Mouse (Mus musculus): ENCODE measurements around the gene Trpv3. TPM values are rescaled to one million over a fixed set of nuclear protein-coding genes. Genes with fewer than 3 reads are reported as not detected.
"Not testable (repeated sequence)": the region's sequence is repeated elsewhere in the genome, so short reads cannot be mapped to it uniquely, and the experiment has no call there.

The Trpv3 gene
- total RNA-seq, 1 experiment: 0.54 TPM

GRCm38 (mm10) chr11:73284351-73284750 is 17.2 kb downstream of the Trpv3 start:
- Histone ChIP-seq H3K27ac (ENCODE audit: insufficient read depth, low read depth, low read length, poor library complexity, severe bottlenecking) (no peak overlapping the region), H3K4me3 (ENCODE audit: insufficient read depth in 1 of 2, low read depth in 1 of 2, low read length in 2 of 2, poor library complexity in 1 of 2, severe bottlenecking in 1 of 2) (no peak overlapping the region), H3K9me3 (ENCODE audit: control insufficient read depth, insufficient read depth, low read depth, low read length) (no peaks in the 10 kb centered on the region), H3K4me1 (ENCODE audit: control insufficient read depth in 2 of 2, insufficient read depth in 2 of 2, low read length in 2 of 2, poor library complexity in 1 of 2) (no peaks in the 10 kb centered on the region), H3K9ac (ENCODE audit: insufficient read depth, low read depth, low read length, poor library complexity, severe bottlenecking) (no peak overlapping the region), H3K36me3 (ENCODE audit: control insufficient read depth, insufficient read depth, low read length, poor library complexity, severe bottlenecking) (no peaks in the 10 kb centered on the region)
- no peak for TF ChIP-seq ZNF384 (IDR thresholded peaks at IDR 0.05; ENCODE audit: low read depth, low read length)
- no peak for TF ChIP-seq ZC3H11A (IDR thresholded peaks at IDR 0.05; ENCODE audit: borderline replicate concordance, low read depth, low read length)
- TF ChIP-seq CHD2 (IDR thresholded peaks at IDR 0.05; ENCODE audit: low read depth, low read length): no peak
- no peak for TF ChIP-seq MAFK (IDR thresholded peaks at IDR 0.05; ENCODE audit: insufficient read depth, low read depth, low read length)
- TF ChIP-seq HCFC1 (IDR thresholded peaks at IDR 0.05; ENCODE audit: borderline replicate concordance, insufficient read depth, low read length): no peak
- no peak for DNase-seq (ENCODE audit: low read depth, low spot score)
- in situ Hi-C loops (cut with MboI; ENCODE audit: low sequenced_read_pairs in 2 of 2, unreplicated experiment in 2 of 2): no loop called here

GRCm38 (mm10) chr11:73289621-73290020 is 22.4 kb downstream of the Trpv3 start:
- TF ChIP-seq HCFC1 (IDR thresholded peaks at IDR 0.05; ENCODE audit: borderline replicate concordance, insufficient read depth, low read length) (no peak), ZC3H11A (IDR thresholded peaks at IDR 0.05; ENCODE audit: borderline replicate concordance, low read depth, low read length) (no peak), MAFK (IDR thresholded peaks at IDR 0.05; ENCODE audit: insufficient read depth, low read depth, low read length) (no peak)
- no peak for DNase-seq (ENCODE audit: low read depth, low spot score)
- Histone ChIP-seq H3K36me3 (ENCODE audit: control insufficient read depth, insufficient read depth, low read length, poor library complexity, severe bottlenecking) (no peaks in the 10 kb centered on the region), H3K27ac (ENCODE audit: insufficient read depth, low read depth, low read length, poor library complexity, severe bottlenecking) (no peak overlapping the region), H3K9ac (ENCODE audit: insufficient read depth, low read depth, low read length, poor library complexity, severe bottlenecking) (no peak overlapping the region), H3K4me1 (ENCODE audit: control insufficient read depth in 2 of 2, insufficient read depth in 2 of 2, low read length in 2 of 2, poor library complexity in 1 of 2) (no peaks in the 10 kb centered on the region), H3K4me3 (ENCODE audit: insufficient read depth in 1 of 2, low read depth in 1 of 2, low read length in 2 of 2, poor library complexity in 1 of 2, severe bottlenecking in 1 of 2) (no peak overlapping the region), H3K9me3 (ENCODE audit: control insufficient read depth, insufficient read depth, low read depth, low read length) (no peaks in the 10 kb centered on the region)
- in situ Hi-C loops (cut with MboI; ENCODE audit: low sequenced_read_pairs in 2 of 2, unreplicated experiment in 2 of 2): no loop called here

GRCm38 (mm10) chr11:73303123-73303522 is 35.9 kb downstream of the Trpv3 start:
- DNase-seq (ENCODE audit: low read depth, low spot score): no peak
- Histone ChIP-seq H3K9me3 (ENCODE audit: control insufficient read depth, insufficient read depth, low read depth, low read length) (no peaks in the 10 kb centered on the region), H3K4me1 (ENCODE audit: control insufficient read depth in 2 of 2, insufficient read depth in 2 of 2, low read length in 2 of 2, poor library complexity in 1 of 2) (no peaks in the 10 kb centered on the region), H3K27ac (ENCODE audit: insufficient read depth, low read depth, low read length, poor library complexity, severe bottlenecking) (no peak overlapping the region), H3K9ac (ENCODE audit: insufficient read depth, low read depth, low read length, poor library complexity, severe bottlenecking) (no peak overlapping the region), H3K36me3 (ENCODE audit: control insufficient read depth, insufficient read depth, low read length, poor library complexity, severe bottlenecking) (no peaks in the 10 kb centered on the region), H3K4me3 (ENCODE audit: insufficient read depth in 1 of 2, low read depth in 1 of 2, low read length in 2 of 2, poor library complexity in 1 of 2, severe bottlenecking in 1 of 2) (no peak overlapping the region)
- in situ Hi-C loops (cut with MboI; ENCODE audit: low sequenced_read_pairs in 2 of 2, unreplicated experiment in 2 of 2): no loop called here
- TF ChIP-seq ZC3H11A (IDR thresholded peaks at IDR 0.05; ENCODE audit: borderline replicate concordance, low read depth, low read length): no peak
- no peak for TF ChIP-seq HCFC1 (IDR thresholded peaks at IDR 0.05; ENCODE audit: borderline replicate concordance, insufficient read depth, low read length)
- TF ChIP-seq ZNF384 (IDR thresholded peaks at IDR 0.05; ENCODE audit: low read depth, low read length): no peak
- no peak for TF ChIP-seq MAFK (IDR thresholded peaks at IDR 0.05; ENCODE audit: insufficient read depth, low read depth, low read length)
- TF ChIP-seq CHD2 (IDR thresholded peaks at IDR 0.05; ENCODE audit: low read depth, low read length): no peak

GRCm38 (mm10) chr11:73315961-73316360 is 48.8 kb downstream of the Trpv3 start:
- no peak for DNase-seq (ENCODE audit: low read depth, low spot score)
- Histone ChIP-seq H3K9ac (ENCODE audit: insufficient read depth, low read depth, low read length, poor library complexity, severe bottlenecking) (no peak overlapping the region), H3K4me1 (ENCODE audit: control insufficient read depth in 2 of 2, insufficient read depth in 2 of 2, low read length in 2 of 2, poor library complexity in 1 of 2) (peaks cover 4 to 10% of the 10 kb centered on the region in 2 experiments), H3K27ac (ENCODE audit: insufficient read depth, low read depth, low read length, poor library complexity, severe bottlenecking) (no peak overlapping the region), H3K9me3 (ENCODE audit: control insufficient read depth, insufficient read depth, low read depth, low read length) (no peaks in the 10 kb centered on the region), H3K4me3 (ENCODE audit: insufficient read depth in 1 of 2, low read depth in 1 of 2, low read length in 2 of 2, poor library complexity in 1 of 2, severe bottlenecking in 1 of 2) (no peak overlapping the region), H3K36me3 (ENCODE audit: control insufficient read depth, insufficient read depth, low read length, poor library complexity, severe bottlenecking) (no peaks in the 10 kb centered on the region)
- in situ Hi-C loops (cut with MboI; ENCODE audit: low sequenced_read_pairs in 2 of 2, unreplicated experiment in 2 of 2): no loop called here
- TF ChIP-seq ZNF384 (IDR thresholded peaks at IDR 0.05; ENCODE audit: low read depth, low read length): no peak
- TF ChIP-seq MAFK (IDR thresholded peaks at IDR 0.05; ENCODE audit: insufficient read depth, low read depth, low read length): 0 out of 2 replicates have a peak, but pooled peaks have one; percentile 10

- H3K9ac ChIP-seq (ENCODE audit: insufficient read depth, low read depth, low read length, poor library complexity, severe bottlenecking); H3K4me3 ChIP-seq (ENCODE audit: insufficient read depth in 1 of 2, low read depth in 1 of 2, low read length in 2 of 2, poor library complexity in 1 of 2, severe bottlenecking in 1 of 2); in situ Hi-C loops (cut with MboI; ENCODE audit: low sequenced_read_pairs in 2 of 2, unreplicated experiment in 2 of 2); H3K9me3 ChIP-seq (ENCODE audit: control insufficient read depth, insufficient read depth, low read depth, low read length); H3K36me3 ChIP-seq (ENCODE audit: control insufficient read depth, insufficient read depth, low read length, poor library complexity, severe bottlenecking): not testable (repeated sequence)
- DNase-seq (ENCODE audit: low read depth, low spot score): peak; percentile 74
- Histone ChIP-seq H3K27ac (ENCODE audit: insufficient read depth, low read depth, low read length, poor library complexity, severe bottlenecking) (peak overlapping the region; percentile 93; the same call in 1 of the 2 replicates), H3K4me1 (ENCODE audit: control insufficient read depth in 2 of 2, insufficient read depth in 2 of 2, low read length in 2 of 2, poor library complexity in 1 of 2) (peaks cover 4 to 10% of the 10 kb centered on the region in 2 experiments)
These were observed 51.4 kb downstream of the Trpv3 start for GRCm38 (mm10) chr11:73318581-73318980.

GRCm38 (mm10) chr11:73321064-73321463 is 53.9 kb downstream of the Trpv3 start:
- H3K9ac ChIP-seq (ENCODE audit: insufficient read depth, low read depth, low read length, poor library complexity, severe bottlenecking); DNase-seq (ENCODE audit: low read depth, low spot score); H3K9me3 ChIP-seq (ENCODE audit: control insufficient read depth, insufficient read depth, low read depth, low read length); in situ Hi-C loops (cut with MboI; ENCODE audit: low sequenced_read_pairs in 2 of 2, unreplicated experiment in 2 of 2); H3K27ac ChIP-seq (ENCODE audit: insufficient read depth, low read depth, low read length, poor library complexity, severe bottlenecking); H3K36me3 ChIP-seq (ENCODE audit: control insufficient read depth, insufficient read depth, low read length, poor library complexity, severe bottlenecking); H3K4me3 ChIP-seq (ENCODE audit: insufficient read depth in 1 of 2, low read depth in 1 of 2, low read length in 2 of 2, poor library complexity in 1 of 2, severe bottlenecking in 1 of 2): not testable (repeated sequence)
- H3K4me1 ChIP-seq (ENCODE audit: control insufficient read depth in 2 of 2, insufficient read depth in 2 of 2, low read length in 2 of 2, poor library complexity in 1 of 2): peaks cover 2 to 10% of the 10 kb centered on the region in 2 experiments; a peak in 3 of 4 replicates
